Mouse (Mus musculus): Measurements from ENCODE around the gene Wdr26. TPM values are rescaled to one million over a fixed set of nuclear protein-coding genes. Genes with fewer than 3 reads are reported as not detected.

Gene Wdr26
- total RNA-seq, 2 experiments from 2014 or later: 96.1 to 106 TPM

DNA sequence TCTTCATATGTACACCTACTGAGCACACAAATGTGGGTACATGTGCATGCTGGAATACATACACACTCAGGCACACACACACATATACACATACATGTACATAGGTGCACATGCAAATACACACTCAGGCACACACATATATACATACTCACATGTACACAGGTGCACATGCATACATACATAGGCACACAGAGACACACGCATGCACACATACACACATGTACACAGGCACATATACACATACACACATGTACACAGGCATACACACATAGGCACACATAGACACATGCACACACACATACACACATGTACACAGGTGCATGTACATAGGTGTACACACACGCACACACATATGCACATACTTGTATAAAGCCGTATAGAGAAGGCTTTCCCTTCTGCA is 29.4 kb upstream of the Wdr26 start:
- DNase-seq (ENCODE audit: low spot score in 2 of 2): no peak

- no peak for DNase-seq (ENCODE audit: low spot score in 2 of 2)
Observed at GRCm38 (mm10) chr1:181237332-181237731, 25.5 kb upstream of the Wdr26 start.

DNA sequence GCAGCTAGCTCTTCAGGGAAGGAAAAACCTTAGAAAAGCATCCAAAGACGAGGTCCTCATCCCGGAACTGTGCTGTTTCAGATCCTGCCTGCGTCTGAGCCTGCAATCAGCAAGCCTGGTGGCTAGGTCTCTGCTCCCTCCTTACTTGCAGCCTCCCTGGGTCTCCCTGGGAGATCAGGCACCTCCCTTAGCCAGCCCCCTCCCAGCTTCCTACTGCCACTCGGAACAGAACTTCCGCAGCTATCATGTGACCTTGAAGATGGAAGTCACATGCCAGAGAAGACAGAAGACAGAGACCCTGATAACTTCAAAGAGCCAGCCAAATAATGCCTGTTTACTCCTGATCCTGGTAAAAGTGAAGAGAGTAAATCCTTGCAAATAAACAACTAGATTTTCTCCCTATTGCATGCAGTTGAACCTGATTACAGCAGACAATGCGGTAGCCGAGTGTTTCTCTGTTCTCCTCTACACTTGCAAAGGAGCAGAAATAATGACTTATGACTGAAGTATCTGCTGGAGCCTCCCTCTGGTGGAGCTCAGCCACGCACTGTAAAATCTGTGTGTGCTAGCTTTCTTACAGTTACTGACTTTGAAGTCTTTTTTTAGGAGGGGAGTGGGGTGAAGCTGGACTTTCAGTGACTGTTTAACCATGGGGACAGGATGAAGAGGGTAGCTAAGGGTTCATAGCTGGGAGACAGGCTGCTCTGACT is 22.7 kb upstream of the Wdr26 start:
- DNase-seq (ENCODE audit: low spot score in 2 of 2): peak in 1 of 2 experiments; percentile 22

- no peak for DNase-seq (ENCODE audit: low spot score in 2 of 2)
Observed at GRCm38 (mm10) chr1:181233734-181234133, 21.9 kb upstream of the Wdr26 start.

DNA sequence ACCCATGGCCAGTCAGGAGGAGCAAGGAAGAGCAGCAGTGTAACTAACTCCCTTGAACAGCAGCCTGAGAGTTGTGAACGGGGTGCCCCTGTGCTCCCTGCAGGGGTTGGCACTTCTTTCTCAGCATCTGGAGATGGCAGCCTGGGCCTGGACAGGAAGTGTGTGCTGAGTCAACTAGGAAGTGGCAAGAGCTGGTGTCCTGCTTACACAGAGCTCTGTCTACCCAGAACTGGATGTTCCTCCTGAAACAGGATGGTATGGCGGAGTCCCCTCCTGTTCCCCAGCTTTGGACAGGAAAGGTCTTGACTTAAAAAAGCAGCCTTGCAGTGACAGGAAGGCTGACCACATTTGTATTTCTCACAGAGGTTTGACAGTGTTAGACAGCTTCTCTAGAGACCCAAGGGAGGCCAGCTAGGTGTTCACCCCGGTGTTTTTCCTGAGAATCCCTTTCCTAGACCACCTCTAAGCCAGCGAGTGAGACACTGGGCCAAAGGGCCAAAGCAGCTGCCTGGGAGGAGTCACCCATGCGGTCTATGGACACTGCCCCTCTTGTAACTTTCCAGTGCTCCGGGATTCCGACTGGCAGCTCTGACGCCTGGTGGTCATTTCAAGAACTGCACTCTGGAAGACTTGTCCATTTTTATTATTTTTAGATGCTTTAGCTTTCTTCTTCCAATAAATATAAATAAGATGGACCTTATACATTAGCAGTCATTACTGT is 20.7 kb upstream of the Wdr26 start:
- peak in 1 of 2 experiments; percentile 55 for DNase-seq (ENCODE audit: low spot score in 2 of 2)

DNA sequence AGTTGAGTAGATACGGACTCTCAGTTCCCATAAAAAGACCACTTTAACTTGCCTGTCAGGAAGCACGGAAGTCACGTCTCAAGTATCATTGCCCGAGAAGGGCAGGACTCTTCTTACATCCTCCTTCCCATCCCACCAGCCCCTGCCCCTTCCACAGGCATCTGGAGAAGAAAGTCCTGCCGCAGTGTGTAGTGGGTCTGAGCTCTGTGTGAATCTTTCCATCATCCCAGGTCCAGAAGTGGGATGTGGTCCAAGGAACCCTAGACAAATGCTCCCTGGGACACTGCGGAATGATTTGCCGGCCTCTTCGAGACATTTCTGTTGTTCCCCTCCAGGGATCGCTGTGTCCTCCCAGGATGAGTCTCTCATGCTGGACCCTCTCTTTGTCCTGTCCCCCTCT is 20.0 kb upstream of the Wdr26 start:
- DNase-seq (ENCODE audit: low spot score in 2 of 2): no peak

DNA sequence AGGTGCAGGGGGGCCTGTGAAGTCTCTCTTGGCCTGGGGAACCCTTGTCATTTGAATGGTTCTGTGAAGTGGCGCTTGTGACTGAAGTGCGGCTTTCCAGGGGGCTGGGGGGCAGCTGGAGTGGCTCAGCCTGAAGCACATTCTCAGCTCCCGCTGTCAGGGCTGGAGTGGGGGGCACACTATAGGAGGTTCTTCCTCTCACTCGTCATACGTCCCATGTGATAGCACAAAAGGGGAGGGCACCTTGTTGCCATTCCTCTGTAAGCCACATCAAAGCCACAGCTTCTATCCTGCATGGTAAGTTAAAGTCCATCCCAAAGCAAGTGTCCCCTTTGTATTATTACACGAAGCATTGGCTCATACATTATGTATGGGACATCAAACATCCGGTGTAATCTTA is 19.5 kb upstream of the Wdr26 start:
- no peak for DNase-seq (ENCODE audit: low spot score in 2 of 2)

GRCm38 (mm10) chr1:181230731-181231148 is 18.9 kb upstream of the Wdr26 start:
- no peak for DNase-seq (ENCODE audit: low spot score in 2 of 2)

- DNase-seq (ENCODE audit: low spot score in 2 of 2): no peak
Observed at GRCm38 (mm10) chr1:181229046-181229445, 17.2 kb upstream of the Wdr26 start.

- DNase-seq (ENCODE audit: low spot score in 2 of 2): no peak
Observed at GRCm38 (mm10) chr1:181228591-181228990, 16.8 kb upstream of the Wdr26 start.

GRCm38 (mm10) chr1:181227804-181228203 is 16.0 kb upstream of the Wdr26 start:
- DNase-seq (ENCODE audit: low spot score in 2 of 2): no peak

- DNase-seq (ENCODE audit: low spot score in 2 of 2): no peak
Observed at GRCm38 (mm10) chr1:181226850-181227249, 15.0 kb upstream of the Wdr26 start.

- DNase-seq (ENCODE audit: low spot score in 2 of 2): no peak
Observed at GRCm38 (mm10) chr1:181225281-181225680, 13.5 kb upstream of the Wdr26 start.

GRCm38 (mm10) chr1:181222041-181222440 is 10.2 kb upstream of the Wdr26 start:
- no peak for DNase-seq (ENCODE audit: low spot score in 2 of 2)

- no peak for DNase-seq (ENCODE audit: low spot score in 2 of 2)
Observed at GRCm38 (mm10) chr1:181216315-181216714, 4.5 kb upstream of the Wdr26 start.

DNA sequence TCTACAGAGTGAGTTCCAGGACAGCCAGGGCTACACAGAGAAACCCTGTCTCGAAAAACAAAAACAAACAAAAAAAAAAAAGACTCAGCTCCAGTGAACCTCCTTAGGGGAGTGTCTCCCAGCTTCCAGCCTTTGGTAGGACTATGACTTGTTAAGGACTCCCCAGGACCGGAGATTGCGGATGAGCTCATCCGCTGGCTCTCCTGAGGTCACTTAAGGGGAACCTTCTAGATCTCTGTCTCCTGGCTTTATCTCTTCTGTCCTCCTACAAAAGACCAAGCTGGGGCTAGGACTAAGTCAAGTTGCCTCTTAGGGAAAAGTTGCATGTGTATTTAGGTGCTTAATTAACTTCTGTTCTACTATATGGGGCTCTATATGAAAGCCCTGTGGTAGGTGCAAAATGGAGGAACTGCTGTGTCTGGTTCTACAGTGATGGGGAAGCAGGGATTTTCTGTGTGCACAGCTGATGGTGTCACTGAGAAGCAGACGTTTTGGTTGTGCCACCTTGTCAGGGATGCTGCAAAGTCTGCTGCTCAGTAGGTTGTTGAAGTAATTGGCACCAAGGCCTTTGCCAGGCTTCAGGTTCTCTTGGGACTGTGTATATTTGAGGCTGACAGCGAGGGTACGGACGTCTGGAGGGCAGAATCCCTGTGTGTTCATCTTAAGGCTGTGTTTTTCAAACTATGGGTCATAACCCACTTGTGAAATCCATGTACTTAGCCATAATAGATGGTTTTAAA is 2.7 kb upstream of the Wdr26 start:
- no peak for DNase-seq (ENCODE audit: low spot score in 2 of 2)

GRCm38 (mm10) chr1:181211403-181211919 is 340 bp downstream of the Wdr26 start:
- no peak for DNase-seq (ENCODE audit: low spot score in 2 of 2)

DNA sequence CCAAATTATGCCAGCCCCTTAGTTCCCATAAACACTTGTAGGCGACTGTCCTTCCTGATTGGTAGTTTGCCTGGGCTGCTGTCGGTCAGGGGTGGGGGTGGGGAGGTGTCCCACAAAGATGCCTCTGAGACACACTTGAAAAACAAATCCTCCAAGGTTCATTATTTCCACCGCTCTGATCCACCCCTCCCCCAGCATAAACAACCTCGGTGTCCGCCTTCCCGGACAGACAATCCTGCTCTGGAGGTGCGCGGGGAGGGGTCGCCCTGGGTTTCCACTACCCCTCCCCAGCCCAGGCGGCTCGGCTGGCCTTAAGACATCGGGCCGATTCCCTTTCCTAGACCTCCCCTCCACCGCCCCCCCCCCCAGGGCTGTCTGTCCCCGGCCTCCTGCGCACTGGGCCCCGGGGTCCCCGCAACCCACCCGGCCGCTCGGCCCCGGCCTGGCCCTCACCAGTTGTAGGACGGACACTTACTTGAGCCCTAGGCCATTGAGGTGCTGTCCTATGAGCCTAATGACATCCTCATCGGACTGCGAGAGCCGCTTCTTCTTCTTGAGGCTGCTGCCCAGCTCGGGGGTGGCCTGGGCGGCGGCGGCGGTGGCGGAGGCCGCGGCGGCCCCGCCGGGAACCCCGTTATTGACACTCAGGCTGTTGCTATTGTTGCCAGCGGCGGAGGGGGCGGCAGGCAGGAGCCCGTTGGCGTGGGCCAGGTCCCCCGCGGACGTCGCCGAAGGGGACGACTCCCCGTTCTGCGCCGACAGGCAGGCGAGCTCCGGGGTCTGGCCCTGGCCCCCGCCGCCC is 999 bp downstream of the Wdr26 start:
- DNase-seq (ENCODE audit: low spot score in 2 of 2): peak in 1 of 2 experiments; percentile 8

GRCm38 (mm10) chr1:181210147-181210546 is 1.7 kb downstream of the Wdr26 start:
- DNase-seq (ENCODE audit: low spot score in 2 of 2): no peak

DNA sequence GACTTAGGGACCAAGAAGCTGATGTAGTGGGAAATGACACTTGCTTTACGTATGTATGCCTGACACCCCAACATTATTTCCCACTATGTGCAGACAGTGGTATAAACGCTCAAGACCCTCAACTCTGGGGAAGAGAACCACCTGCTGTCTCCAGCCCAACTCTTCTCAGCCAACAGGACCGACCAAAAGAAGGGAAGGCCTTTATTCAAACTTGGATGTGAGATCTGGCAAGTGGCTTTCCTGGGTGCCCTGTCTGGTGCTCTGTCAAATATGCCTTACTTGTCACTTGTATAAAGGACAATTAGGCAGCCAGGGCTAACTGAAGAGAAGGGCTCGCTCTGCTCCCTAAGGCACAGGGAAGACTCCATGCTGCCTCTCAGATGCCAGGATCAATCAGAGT is 12.4 kb downstream of the Wdr26 start:
- no peak for DNase-seq (ENCODE audit: low spot score in 2 of 2)

- DNase-seq (ENCODE audit: low spot score in 2 of 2): no peak
Observed at GRCm38 (mm10) chr1:181188925-181189324, 22.9 kb downstream of the Wdr26 start.

Measured in layer of hippocampus, adult 18-20 months (tissue).